Mouse (Mus musculus) neural tube, embryonic 12.5 days (tissue): ENCODE results near the gene Tspan11. TPM values are rescaled to one million over a fixed set of nuclear protein-coding genes. Genes with fewer than 3 reads are reported as not detected.

Source experiments
- ATAC-seq: fragments of 200-750 bp; cut with Nextera tagmentation; 2 replicates; pipeline ENCODE4 v1.8.0; 2017; ENCODE audit warnings: low read depth, mild to moderate bottlenecking, moderate TSS enrichment, moderate library complexity; ENCODE audit not compliant: low FRiP score
- H3K27ac ChIP-seq: fragments of 300-500 bp; sonication (generic); 2 replicates; pipeline ENCODE4 v1.5.1; 2016
- H3K27me3 ChIP-seq: fragments of 300-500 bp; sonication (generic); replicated peaks from 2 replicates; pipeline ENCODE4 v1.6.1; 2016; ENCODE audit warnings: mild to moderate bottlenecking
- H3K36me3 ChIP-seq: fragments of 300-500 bp; sonication (generic); 2 replicates; pipeline ENCODE4 v1.6.1; 2016; ENCODE audit warnings: mild to moderate bottlenecking
- H3K4me1 ChIP-seq: fragments of 300-500 bp; sonication (generic); 2 replicates; pipeline ENCODE4 v1.6.1; 2016
- H3K4me2 ChIP-seq: fragments of 300-500 bp; sonication (generic); replicated peaks from 2 replicates; pipeline ENCODE4 v1.6.1; 2016; ENCODE audit warnings: mild to moderate bottlenecking
- H3K4me3 ChIP-seq: fragments of 300-500 bp; sonication (generic); 2 replicates; pipeline ENCODE4 v1.5.1; 2016
- H3K9ac ChIP-seq: fragments of 300-500 bp; sonication (generic); 2 replicates; pipeline ENCODE4 v1.6.1; 2016; ENCODE audit warnings: mild to moderate bottlenecking
- H3K9me3 ChIP-seq: fragments of 300-500 bp; sonication (generic); 2 replicates; pipeline ENCODE4 v1.6.1; 2016; ENCODE audit warnings: mild to moderate bottlenecking
- WGBS: fragments of 180-500 bp; shearing (Covaris S2); methylation state at CpG from one replicate; pipeline ENCODE4 v1.1.7; 2016; 5-methylcytosine and 5-hydroxymethylcytosine counted together
- polyA plus RNA-seq: library from polyadenylated mRNA; unstranded; fragments of >200 nt; fragmentation: Nextera tagmentation; extraction: Ambion mirVana; gene quantifications from 2 replicates; pipeline ENCODE4 v1.2.1, GENCODE M21; 2016

Gene Tspan11
- polyA plus RNA-seq, 1 experiment from 2014 or later: 19.5 TPM

DNA sequence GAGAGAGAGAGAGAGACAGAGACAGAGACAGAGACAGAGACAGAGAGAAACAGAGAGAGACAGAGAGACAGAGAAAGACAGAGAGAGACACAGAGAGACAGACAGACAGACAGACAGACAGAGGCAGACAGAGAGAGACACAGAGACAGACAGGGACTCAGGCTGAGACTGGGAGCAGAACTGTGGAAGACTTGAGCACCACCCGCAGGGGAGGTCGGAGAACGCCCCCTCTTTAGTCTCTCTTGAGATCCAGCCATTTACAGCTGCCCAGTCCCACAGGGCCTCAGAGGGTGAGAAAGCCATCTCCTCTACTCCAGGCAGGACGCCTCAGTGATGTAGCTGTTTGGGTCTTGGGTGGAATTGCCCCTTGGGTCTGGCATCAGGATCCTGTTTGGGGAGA lies 30.3 kb downstream of the Tspan11 start:
- Histone ChIP-seq H3K4me2 (no peak overlapping the region), H3K27ac (no peak overlapping the region), H3K4me1 (no peaks in the 10 kb centered on the region; the same call in 1 of the 2 replicates), H3K4me3 (no peak overlapping the region), H3K9me3 (peaks cover 6% of the 10 kb centered on the region; the same call in 1 of the 2 replicates), H3K36me3 (peaks cover 23% of the 10 kb centered on the region), H3K27me3 (no peaks in the 10 kb centered on the region), H3K9ac (no peak overlapping the region)
- 63% methylated on average over 4 of the region's 4 CpGs for WGBS
- no peak for ATAC-seq

GRCm38 (mm10) chr6:127919491-127919890 lies 32.1 kb downstream of the Tspan11 start:
- H3K4me2 ChIP-seq: no peak overlapping the region
- H3K36me3 ChIP-seq: peaks cover 21% of the 10 kb centered on the region
- H3K27ac ChIP-seq: no peak overlapping the region
- no peak overlapping the region for H3K9ac ChIP-seq
- ATAC-seq: no peak
- H3K4me3 ChIP-seq: no peak overlapping the region
- no peaks in the 10 kb centered on the region for H3K27me3 ChIP-seq
- no peaks in the 10 kb centered on the region; the same call in 1 of the 2 replicates for H3K4me1 ChIP-seq
- peaks cover 6% of the 10 kb centered on the region; the same call in 1 of the 2 replicates for H3K9me3 ChIP-seq
- WGBS: 90% methylated on average over 6 of the region's 6 CpGs

DNA sequence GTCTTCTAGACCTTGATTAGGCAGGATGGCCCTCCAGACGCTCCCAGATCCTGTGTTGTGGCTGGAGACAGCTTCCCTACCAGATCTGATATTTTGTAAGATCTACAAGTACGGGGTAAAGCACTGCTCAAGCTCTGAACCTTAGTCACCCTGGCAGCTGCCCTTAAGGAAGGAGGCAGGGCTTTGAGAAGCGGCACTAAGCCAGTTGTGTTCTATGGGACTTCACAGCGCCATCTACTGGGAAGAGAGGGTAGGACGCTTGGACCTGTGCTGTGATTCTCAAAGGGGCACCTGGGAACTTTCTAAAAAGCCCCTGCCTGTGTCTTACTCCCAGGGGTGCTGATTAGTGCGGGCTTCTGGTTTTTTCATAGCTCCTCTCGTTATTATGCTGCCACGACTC lies 33.3 kb downstream of the Tspan11 start:
- Histone ChIP-seq H3K4me1 (peaks cover 2% of the 10 kb centered on the region; the same call in 1 of the 2 replicates), H3K9ac (no peak overlapping the region)
- 7% methylated on average over 8 of the region's 8 CpGs for WGBS

GRCm38 (mm10) chr6:127921996-127922395 lies 34.6 kb downstream of the Tspan11 start:
- Histone ChIP-seq H3K4me1 (peaks cover 4% of the 10 kb centered on the region; the same call in 1 of the 2 replicates), H3K27me3 (no peaks in the 10 kb centered on the region), H3K4me2 (no peak overlapping the region), H3K27ac (no peak overlapping the region), H3K9me3 (no peaks in the 10 kb centered on the region), H3K36me3 (peaks cover 14% of the 10 kb centered on the region), H3K9ac (no peak overlapping the region), H3K4me3 (no peak overlapping the region)
- 65% methylated on average over 9 of the region's 9 CpGs for WGBS
- no peak for ATAC-seq

More for the DNA sequence above, 33.3 kb downstream of the Tspan11 start:
- H3K4me3 ChIP-seq: no peak overlapping the region
- H3K27me3 ChIP-seq: no peaks in the 10 kb centered on the region
- no peak overlapping the region for H3K4me2 ChIP-seq
- H3K9me3 ChIP-seq: peaks cover 6% of the 10 kb centered on the region; the same call in 1 of the 2 replicates
- 0 out of 2 replicates have a peak, but pooled peaks have one; percentile 14 for ATAC-seq
- peaks cover 21% of the 10 kb centered on the region for H3K36me3 ChIP-seq
- no peak overlapping the region for H3K27ac ChIP-seq

- Histone ChIP-seq H3K36me3 (peaks cover 14% of the 10 kb centered on the region), H3K9ac (no peak overlapping the region), H3K27ac (no peak overlapping the region), H3K4me2 (no peak overlapping the region), H3K27me3 (no peaks in the 10 kb centered on the region), H3K4me3 (no peak overlapping the region), H3K4me1 (peaks cover 4% of the 10 kb centered on the region; the same call in 1 of the 2 replicates), H3K9me3 (no peaks in the 10 kb centered on the region)
- WGBS: 91% methylated on average over 9 of the region's 9 CpGs
- no peak for ATAC-seq
These were observed 35.9 kb downstream of the Tspan11 start for GRCm38 (mm10) chr6:127923296-127923695.

GRCm38 (mm10) chr6:127924750-127925149 lies 37.4 kb downstream of the Tspan11 start:
- 80% methylated on average over 6 of the region's 6 CpGs for WGBS
- H3K36me3 ChIP-seq: peaks cover 14% of the 10 kb centered on the region
- H3K4me2 ChIP-seq: no peak overlapping the region
- H3K27me3 ChIP-seq: no peaks in the 10 kb centered on the region
- no peak overlapping the region for H3K27ac ChIP-seq
- no peak overlapping the region for H3K4me3 ChIP-seq
- no peaks in the 10 kb centered on the region for H3K9me3 ChIP-seq
- H3K9ac ChIP-seq: no peak overlapping the region
- peaks cover 4% of the 10 kb centered on the region; the same call in 1 of the 2 replicates for H3K4me1 ChIP-seq
- ATAC-seq: no peak

GRCm38 (mm10) chr6:127925915-127926314 lies 38.5 kb downstream of the Tspan11 start:
- 59% methylated on average over 9 of the region's 9 CpGs for WGBS
- H3K4me1 ChIP-seq: peaks cover 4% of the 10 kb centered on the region; the same call in 1 of the 2 replicates
- 0 out of 2 replicates have a peak, but pooled peaks have one; percentile 28 for ATAC-seq
- H3K4me2 ChIP-seq: no peak overlapping the region
- no peaks in the 10 kb centered on the region for H3K27me3 ChIP-seq
- peaks cover 14% of the 10 kb centered on the region for H3K36me3 ChIP-seq
- no peak overlapping the region for H3K4me3 ChIP-seq
- H3K27ac ChIP-seq: peak overlapping the region; percentile 20; the same call in 1 of the 2 replicates
- no peak overlapping the region for H3K9ac ChIP-seq
- no peaks in the 10 kb centered on the region for H3K9me3 ChIP-seq

GRCm38 (mm10) chr6:127928682-127929081 lies 41.3 kb downstream of the Tspan11 start:
- Histone ChIP-seq H3K27me3 (no peaks in the 10 kb centered on the region), H3K36me3 (peaks cover 10% of the 10 kb centered on the region), H3K4me3 (no peak overlapping the region), H3K27ac (no peak overlapping the region), H3K9ac (no peak overlapping the region), H3K9me3 (no peaks in the 10 kb centered on the region), H3K4me2 (no peak overlapping the region), H3K4me1 (peaks cover 7% of the 10 kb centered on the region; the same call in 1 of the 2 replicates)
- ATAC-seq: no peak
- WGBS: 86% methylated on average over 5 of the region's 5 CpGs

- no peaks in the 10 kb centered on the region for H3K27me3 ChIP-seq
- no peak overlapping the region for H3K27ac ChIP-seq
- no peak for ATAC-seq
- H3K4me1 ChIP-seq: peaks cover 6% of the 10 kb centered on the region; the same call in 1 of the 2 replicates
- H3K4me2 ChIP-seq: no peak overlapping the region
- peaks cover 7% of the 10 kb centered on the region; the same call in 1 of the 2 replicates for H3K36me3 ChIP-seq
- H3K4me3 ChIP-seq: no peak overlapping the region
- no peak overlapping the region for H3K9ac ChIP-seq
- 71% methylated on average over 5 of the region's 5 CpGs for WGBS
- H3K9me3 ChIP-seq: no peaks in the 10 kb centered on the region
These were observed 45.3 kb downstream of the Tspan11 start for GRCm38 (mm10) chr6:127932697-127933096.

DNA sequence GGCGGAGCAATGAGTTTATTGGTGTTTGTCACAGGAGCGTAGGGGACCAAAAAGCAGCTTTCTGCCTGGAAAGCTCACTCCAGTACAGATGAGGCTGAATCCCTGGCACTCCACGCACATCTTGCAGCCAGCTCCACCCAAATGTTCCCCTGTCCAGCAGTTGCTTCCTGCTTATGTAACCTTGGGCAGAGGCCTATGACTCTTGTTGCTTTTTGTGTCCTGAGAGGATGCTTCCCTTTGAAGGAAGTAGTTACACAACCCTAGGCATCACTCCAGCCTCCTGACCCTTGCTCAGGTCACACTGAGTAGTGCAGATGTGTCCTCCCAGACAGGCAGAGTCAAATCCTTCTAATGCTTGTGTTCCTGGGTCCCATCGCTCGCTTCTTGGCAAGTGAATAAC lies 46.5 kb downstream of the Tspan11 start:
- H3K9me3 ChIP-seq: no peaks in the 10 kb centered on the region
- 85% methylated on average over 5 of the region's 5 CpGs for WGBS

DNA sequence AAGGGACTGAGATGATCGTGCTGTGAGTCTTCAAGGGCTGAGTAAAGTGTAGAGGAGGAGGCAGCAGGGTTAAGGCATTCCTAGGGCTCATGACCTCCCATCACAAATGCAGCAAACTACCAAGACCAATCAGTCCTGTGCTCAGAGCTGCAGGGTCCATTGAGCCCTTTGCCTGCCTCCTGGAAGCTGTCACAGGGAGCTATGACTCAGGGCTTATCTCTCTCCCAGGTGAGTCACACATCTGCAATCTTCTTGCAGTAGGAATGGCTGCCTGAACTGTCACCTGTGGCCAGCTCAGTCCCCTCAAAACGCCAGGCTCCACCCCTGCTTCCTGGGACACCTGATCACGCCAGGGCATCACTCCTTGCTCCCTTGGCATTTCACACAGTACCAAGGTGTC lies 47.7 kb downstream of the Tspan11 start:
- Histone ChIP-seq H3K9ac (no peak overlapping the region), H3K27me3 (no peaks in the 10 kb centered on the region), H3K4me1 (peaks cover 6% of the 10 kb centered on the region; the same call in 1 of the 2 replicates), H3K9me3 (no peaks in the 10 kb centered on the region), H3K4me2 (no peak overlapping the region), H3K36me3 (peaks cover 11% of the 10 kb centered on the region; the same call in 1 of the 2 replicates), H3K27ac (no peak overlapping the region), H3K4me3 (no peak overlapping the region)
- no peak for ATAC-seq
- 90% methylated on average over 3 of the region's 3 CpGs for WGBS

More for the DNA sequence above, 46.5 kb downstream of the Tspan11 start:
- Histone ChIP-seq H3K4me3 (no peak overlapping the region), H3K4me2 (no peak overlapping the region), H3K27ac (no peak overlapping the region), H3K4me1 (peaks cover 6% of the 10 kb centered on the region; the same call in 1 of the 2 replicates), H3K36me3 (peaks cover 11% of the 10 kb centered on the region; the same call in 1 of the 2 replicates), H3K27me3 (no peaks in the 10 kb centered on the region), H3K9ac (no peak overlapping the region)
- ATAC-seq: no peak

DNA sequence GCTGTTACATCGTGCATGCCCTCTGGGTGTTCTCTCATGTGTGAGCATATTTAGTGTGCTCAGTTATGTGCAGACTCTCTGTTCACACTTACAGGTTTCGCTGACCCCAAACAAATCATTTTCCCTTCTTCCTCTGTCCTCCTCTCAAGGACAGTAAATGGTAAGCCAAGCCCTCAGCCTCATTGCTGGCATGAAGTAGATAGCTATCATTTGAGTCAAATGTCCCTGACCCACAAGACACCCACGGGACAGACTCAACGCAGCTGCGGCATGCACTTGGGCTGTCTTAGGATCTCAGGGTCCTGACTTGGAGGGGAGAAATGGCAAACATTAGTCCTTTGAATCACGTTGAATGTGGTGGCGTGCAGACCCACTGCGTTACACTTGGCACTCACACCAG lies 55.0 kb downstream of the Tspan11 start:
- H3K4me2 ChIP-seq: no peak overlapping the region
- ATAC-seq: no peak
- H3K4me1 ChIP-seq: no peaks in the 10 kb centered on the region
- no peak overlapping the region for H3K4me3 ChIP-seq
- no peaks in the 10 kb centered on the region for H3K9me3 ChIP-seq
- no peak overlapping the region for H3K9ac ChIP-seq
- no peak overlapping the region for H3K27ac ChIP-seq
- no peaks in the 10 kb centered on the region for H3K27me3 ChIP-seq
- WGBS: 89% methylated on average over 8 of the region's 8 CpGs
- peaks cover 14% of the 10 kb centered on the region for H3K36me3 ChIP-seq

DNA sequence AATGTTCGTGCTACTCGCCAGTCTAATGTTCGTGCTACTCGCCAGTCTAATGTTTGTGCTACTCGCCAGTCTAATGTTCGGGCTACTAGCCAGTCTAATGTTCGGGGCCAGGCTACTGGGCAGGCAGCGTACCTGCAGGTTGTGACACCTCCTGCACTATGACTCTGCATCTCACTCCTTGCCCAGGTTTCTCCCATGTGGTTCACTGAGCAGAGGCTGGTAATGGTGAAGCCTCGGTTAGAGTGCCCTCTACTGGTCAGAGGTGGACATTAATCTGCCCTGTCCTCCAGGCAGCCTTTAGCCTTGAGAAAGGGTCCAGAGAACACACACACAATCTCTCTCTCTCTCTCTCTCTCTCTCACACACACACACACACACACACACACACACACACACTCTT lies 58.3 kb downstream of the Tspan11 start:
- H3K36me3 ChIP-seq: peaks cover 10% of the 10 kb centered on the region
- no peak overlapping the region for H3K9ac ChIP-seq
- no peak overlapping the region for H3K4me2 ChIP-seq
- no peaks in the 10 kb centered on the region for H3K27me3 ChIP-seq
- H3K4me3 ChIP-seq: no peak overlapping the region
- no peaks in the 10 kb centered on the region for H3K4me1 ChIP-seq
- peak; percentile 74; the same call in 1 of the 2 replicates for ATAC-seq
- H3K9me3 ChIP-seq: no peaks in the 10 kb centered on the region
- H3K27ac ChIP-seq: no peak overlapping the region
- WGBS: 58% methylated on average over 9 of the region's 9 CpGs
